Mouse (Mus musculus) urinary bladder, adult 18-20 months (tissue): ENCODE results near the gene Gm10354.
"Not testable (repeated sequence)": the region's sequence is repeated elsewhere in the genome, so short reads cannot be mapped to it uniquely, and the experiment has no call there.

ENCODE experiments used
- DNase-seq, 2 experiments: peaks; one replicate each; pipeline ENCODE4 v3.0.0; 2022; ENCODE audit warnings: low spot score in 2 of 2, mixed read lengths in 2 of 2

The Gm10354 gene

GRCm38 (mm10) chr5:14955928-14956706 is 22.6 kb downstream of the Gm10354 start:
- DNase-seq: not testable (repeated sequence)

GRCm38 (mm10) chr5:14953587-14953986 is 25.1 kb downstream of the Gm10354 start:
- DNase-seq: not testable (repeated sequence)

GRCm38 (mm10) chr5:14952749-14953148 is 26.0 kb downstream of the Gm10354 start:
- not testable (repeated sequence) for DNase-seq

- not testable (repeated sequence) for DNase-seq
These were observed 26.9 kb downstream of the Gm10354 start for GRCm38 (mm10) chr5:14951822-14952221.

GRCm38 (mm10) chr5:14947482-14948198 is 31.1 kb downstream of the Gm10354 start:
- not testable (repeated sequence) for DNase-seq

GRCm38 (mm10) chr5:14945524-14945923 is 33.2 kb downstream of the Gm10354 start:
- not testable (repeated sequence) for DNase-seq

- DNase-seq: not testable (repeated sequence)
These were observed 37.7 kb downstream of the Gm10354 start for GRCm38 (mm10) chr5:14941043-14941442.

- DNase-seq: not testable (repeated sequence)
These were observed 40.4 kb downstream of the Gm10354 start, which contains the start of gene Speer4e for GRCm38 (mm10) chr5:14938329-14938728. TSS of gene Speer4e (minus strand) at chr5:14938429.

GRCm38 (mm10) chr5:14933721-14934120 is 45.0 kb downstream of the Gm10354 start:
- not testable (repeated sequence) for DNase-seq

GRCm38 (mm10) chr5:14927047-14927446 is 51.7 kb downstream of the Gm10354 start:
- not testable (repeated sequence) for DNase-seq
